Mouse (Mus musculus) thymus, adult 18-20 months (tissue): ENCODE measurements around the gene Keap1.
"Not testable (repeated sequence)": the region's sequence is repeated elsewhere in the genome, so short reads cannot be mapped to it uniquely, and the experiment has no call there.

Experiments used
- DNase-seq, 2 experiments: peaks; one replicate each; pipeline ENCODE4 v3.0.0; 2022; ENCODE audit warnings: mixed read lengths in 2 of 2

Gene Keap1

GRCm38 (mm10) chr9:21227342-21227741 lies 11.8 kb downstream of the Keap1 start:
- peak in 1 of 2 experiments; percentile 39 for DNase-seq

DNA sequence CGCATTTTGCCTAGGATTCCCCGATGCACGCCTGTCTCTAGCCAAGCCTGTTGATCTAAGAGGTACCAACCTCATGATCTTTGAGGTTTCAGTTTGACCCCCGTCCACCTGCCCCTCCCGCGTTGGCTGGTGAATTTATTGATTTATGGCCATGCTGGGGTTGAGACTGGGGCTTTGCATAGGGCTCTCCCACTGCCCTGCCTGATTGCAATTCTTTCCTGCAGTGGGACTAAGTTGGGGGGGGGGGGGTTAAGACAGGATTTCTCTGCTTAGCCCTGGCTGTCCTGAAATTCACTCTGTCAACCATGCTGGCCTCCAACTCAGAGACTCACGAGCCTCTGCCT lies 13.8 kb downstream of the Keap1 start:
- DNase-seq = no peak

DNA sequence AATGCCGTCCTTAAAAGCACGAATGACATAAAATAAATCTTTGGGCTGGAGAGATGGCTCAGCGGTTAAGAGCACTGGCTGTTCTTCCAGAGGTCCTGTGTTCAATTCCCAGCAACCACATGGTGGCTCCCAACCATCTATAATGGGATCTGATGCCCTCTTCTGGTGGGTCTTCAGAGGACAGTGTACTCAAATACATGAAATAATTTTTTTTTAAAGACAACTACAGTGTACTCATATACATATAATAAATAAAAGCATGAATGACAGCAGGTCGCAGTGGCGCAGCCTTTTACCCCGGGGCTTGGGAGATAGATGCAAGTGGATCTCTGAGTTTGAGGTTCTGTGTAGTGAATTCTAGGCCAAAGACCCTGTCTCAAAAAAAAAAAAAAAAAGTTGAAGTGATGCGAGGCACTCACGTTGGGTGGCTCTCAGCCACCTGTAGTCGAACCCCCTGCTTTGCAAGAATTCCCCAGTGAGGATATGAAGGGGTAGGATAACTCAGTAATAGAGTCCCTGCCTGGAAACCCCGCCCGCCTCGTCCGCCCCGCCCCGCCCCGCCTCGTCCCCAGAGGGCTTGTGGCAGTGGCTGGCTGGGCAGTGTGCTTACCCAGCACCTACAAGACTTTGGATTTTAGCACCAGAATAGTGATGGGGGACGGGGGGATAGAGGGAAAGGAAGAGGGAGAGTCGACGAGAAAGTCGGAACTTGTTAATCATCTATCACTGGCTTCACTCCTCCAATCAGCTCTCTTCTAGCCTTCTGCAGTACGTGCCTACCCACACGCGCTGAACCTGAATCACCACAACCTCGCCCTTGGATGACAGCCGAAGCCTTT lies 14.4 kb downstream of the Keap1 start:
- DNase-seq = no peak

DNA sequence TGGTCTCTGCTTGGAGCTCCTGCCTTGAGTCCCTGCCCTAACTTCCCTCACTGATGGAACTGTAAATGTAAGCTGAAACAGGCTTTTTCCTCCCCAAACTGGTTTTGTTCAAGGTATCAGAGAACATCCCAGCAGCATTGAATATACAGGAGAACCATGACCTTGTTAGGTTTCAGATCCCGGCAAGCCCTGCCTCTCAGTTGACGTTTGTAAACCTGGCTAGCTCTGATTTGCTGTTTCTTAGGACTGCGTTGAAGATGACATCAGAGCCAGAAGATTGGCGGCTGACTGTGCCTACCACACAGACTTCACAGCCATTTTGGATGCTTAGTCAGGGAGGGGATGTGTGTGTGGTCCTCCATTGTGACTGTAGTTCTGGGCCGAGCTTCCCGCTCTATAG lies 15.3 kb downstream of the Keap1 start:
- no peak for DNase-seq

DNA sequence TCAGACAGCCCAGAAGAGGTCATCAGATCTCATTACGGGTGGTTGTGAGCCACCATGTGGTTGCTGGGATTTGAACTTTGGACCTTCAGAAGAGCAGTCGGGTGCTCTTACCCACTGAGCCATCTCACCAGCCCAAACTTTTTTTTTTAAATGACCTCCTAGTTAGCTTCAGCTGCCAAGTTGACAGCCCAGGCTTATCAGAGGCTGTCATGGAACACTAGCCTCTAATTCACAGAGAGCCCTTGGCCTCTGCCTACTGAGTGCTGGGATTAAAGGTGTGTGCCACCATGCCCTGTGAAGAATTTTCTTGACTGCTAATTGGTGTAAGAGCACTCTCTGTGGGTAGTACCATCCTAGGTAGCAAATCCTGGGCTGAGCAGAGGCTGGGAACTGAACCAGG lies 15.7 kb downstream of the Keap1 start:
- DNase-seq = not testable (repeated sequence)

DNA sequence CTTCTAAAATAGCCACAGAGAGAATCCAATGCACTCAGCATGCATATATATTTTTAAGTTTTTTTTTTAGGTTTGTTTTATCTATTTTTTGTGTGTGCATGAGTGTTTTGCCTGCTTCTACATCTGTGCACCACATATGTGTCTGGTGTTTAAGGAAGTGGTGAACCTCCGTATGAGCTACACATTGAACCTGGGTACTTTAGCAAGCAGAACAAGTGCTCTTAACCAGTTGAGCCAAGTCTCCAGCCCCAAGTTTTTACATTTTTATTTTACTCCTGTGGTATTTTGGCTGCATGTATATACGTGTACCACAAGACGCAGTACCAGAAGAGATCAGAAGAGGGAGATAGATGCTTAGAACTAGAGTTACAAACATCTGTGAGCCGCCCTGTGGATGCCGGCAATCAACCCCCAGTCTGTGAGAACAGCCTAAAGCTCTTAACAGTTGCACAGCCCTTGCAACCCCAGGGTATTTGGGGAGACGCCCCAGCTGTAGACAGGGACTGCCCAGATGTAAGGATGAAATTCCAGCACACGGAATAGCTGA lies 17.7 kb downstream of the Keap1 start:
- no peak for DNase-seq

- DNase-seq = peak; percentile 85 to 89
Measured at GRCm38 (mm10) chr9:21220490-21221382, 18.4 kb downstream of the Keap1 start.

DNA sequence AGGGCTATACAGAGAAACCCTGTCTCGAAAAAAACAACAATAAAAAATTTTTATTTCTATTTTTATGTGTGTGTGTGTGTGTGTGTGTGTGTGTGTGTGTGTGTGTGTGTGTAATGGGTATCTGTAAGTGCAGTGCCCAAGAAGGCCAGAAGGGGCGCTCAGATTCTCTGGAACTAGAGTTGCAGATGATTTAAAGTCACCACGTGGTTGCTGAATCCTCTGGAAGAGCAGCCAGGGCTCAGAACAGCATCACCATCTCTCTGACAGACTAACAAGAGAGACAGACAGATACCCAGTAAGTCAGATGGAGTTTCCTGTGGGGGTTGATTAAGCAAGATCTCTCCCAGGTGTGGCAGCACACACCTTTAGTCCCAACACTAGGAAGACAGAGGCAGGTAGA lies 19.3 kb downstream of the Keap1 start:
- DNase-seq = no peak

DNA sequence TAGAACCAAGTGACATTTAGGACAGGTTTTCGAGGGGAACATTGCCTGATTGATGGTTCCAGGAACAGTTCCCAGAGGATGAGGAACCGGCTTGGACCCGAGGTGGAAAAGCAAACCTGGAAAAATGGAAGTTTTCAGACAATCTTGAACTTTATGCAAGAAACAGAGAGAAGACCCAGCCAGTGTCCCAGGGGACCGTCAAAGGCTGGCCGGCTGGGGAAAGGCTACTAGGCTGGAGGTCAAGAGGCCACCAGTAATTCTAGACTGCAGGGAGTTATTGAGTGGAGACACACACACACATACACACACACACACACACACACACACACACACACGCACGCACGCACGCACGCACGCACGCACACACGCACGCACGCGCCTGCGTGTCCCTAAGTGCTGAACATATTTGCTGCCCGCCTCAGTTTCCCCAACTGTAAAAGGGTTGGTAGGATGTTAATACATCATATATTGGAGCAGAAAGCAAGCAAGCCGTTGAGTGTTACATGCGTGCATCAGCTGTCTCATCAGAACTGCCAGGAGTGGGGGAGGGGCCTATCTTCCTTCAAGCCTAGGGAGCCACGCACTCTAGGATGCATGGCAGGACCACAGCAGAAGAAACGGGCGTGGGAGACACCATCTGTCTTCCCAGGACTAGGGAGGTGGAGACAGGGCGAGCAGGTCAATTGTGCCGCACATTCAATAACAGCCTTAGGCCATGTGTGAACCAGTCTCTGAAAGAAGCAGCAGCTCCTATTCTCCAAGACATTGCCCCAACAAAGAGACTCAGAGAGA lies 22.9 kb downstream of the Keap1 start:
- no peak for DNase-seq

DNA sequence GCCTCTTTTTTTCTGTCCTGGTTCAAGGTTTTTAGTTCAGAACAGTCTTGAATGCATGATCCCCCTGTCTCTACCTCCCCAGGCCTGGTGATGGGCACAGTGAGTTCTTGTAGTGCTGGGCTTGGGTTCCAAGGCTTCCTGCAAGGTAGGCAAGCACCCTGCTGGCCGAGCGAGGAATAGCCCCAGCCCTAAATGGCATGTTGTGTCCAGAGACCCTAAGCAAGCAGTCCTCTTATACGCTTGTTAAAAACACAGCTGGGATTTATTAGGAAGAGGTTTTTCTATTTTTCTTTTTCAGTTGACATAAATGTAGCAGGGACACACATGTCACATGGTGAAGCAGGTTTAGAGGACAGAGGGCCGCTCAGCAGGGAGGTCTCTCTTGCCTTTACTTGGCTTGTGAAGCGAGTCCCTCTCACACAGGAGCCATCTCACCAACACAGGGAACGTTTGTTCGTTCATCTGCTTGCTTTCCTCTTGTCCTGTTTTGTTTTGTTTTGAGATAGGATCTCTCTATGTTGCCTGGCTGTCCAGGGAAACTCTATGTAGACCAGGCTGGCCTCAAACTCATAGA lies 25.5 kb downstream of the Keap1 start:
- no peak for DNase-seq

GRCm38 (mm10) chr9:21211624-21212023 lies 27.5 kb downstream of the Keap1 start:
- no peak for DNase-seq

- no peak for DNase-seq
Measured at GRCm38 (mm10) chr9:21210821-21211220, 28.3 kb downstream of the Keap1 start.

DNA sequence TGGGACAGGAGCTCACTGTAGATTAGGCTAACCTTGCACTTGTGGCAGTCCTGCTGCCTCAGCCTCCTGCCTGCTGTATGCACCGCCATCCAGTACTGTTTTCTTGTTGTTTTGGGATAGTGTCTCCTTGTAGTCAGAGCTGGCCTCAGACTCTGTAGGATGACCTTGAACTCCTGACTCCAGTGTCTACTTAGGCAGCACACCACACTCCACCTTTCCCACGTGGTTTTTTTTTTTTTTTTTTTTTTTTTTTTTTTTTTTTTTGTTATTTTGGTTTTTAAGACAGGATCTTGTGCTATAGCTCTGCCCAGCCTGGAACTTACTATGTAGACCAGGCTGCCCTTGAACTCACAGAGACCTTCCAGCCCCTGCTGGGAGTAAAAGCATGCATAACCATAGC lies 30.5 kb downstream of the Keap1 start:
- DNase-seq = no peak

DNA sequence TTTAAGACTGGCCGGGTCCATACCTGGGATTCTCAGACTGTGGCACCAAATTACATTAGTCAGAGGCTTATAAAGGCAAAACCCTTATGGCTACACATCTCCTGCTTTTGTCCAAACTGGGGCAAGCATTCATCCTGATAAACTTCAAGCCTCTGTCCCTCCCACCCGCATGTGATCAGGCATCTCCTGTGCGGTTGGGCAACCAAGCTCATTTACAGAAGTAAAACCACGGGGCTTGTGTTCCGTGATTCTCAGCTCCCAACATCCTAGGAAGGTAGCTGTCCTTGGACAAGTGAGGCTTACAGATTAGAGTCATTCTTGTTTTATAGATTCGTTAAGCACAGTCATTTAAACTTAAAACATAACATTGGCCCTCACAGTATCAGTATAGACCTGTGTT lies 32.3 kb downstream of the Keap1 start:
- DNase-seq = no peak

DNA sequence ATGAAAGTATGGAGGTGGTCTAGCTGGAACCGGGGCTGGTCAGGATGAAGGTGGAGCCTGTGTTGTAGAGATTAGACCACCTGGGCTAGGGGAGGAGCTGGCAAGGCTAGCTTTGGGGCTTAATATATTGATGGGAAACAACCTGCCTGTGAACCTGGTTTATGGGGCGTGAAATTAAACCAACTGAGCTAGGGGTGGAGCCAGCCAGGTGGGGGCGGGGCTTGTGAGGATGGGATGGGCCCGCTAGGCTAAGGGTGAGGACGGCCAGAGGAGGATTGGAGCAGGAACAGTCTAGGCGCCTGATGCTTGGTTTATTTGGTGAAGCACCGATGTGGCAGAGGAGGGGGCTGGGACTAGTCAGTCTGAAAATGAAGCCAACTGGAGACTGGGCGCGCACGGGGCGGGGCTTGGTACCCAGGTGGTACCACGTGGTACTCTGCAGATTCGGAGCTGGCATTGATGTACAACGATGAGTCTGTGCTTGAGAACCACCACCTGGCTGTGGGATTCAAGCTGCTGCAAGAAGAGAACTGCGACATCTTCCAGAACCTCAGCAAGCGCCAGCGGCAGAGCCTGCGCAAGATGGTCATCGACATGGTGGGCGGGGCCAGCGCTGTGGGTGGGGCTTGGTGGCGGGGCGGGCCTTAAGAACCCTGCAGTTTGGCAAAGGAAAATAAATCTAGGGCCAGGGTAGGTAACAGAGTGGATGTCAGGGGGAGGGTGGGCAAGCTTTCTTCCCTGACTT lies 34.5 kb downstream of the Keap1 start:
- no peak for DNase-seq

DNA sequence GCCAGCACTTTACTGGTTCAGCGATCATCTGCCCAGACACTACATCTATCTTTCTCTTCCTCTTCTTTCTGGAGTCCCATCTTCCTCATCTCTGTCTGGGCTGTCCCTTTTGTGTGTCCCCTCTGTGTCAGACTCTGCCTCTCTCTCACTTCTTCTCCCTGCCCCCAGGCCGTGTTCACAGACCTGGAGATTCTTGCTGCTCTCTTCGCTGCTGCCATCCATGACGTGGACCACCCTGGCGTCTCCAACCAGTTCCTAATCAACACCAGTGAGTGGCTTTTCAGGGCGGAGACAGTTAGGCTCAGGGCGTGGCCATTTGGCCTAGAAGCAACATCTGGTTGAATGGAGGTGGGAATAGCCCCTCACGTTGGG lies 35.0 kb downstream of the Keap1 start:
- no peak for DNase-seq

- no peak for DNase-seq
Measured at GRCm38 (mm10) chr9:21198960-21199359, 40.2 kb downstream of the Keap1 start.

DNA sequence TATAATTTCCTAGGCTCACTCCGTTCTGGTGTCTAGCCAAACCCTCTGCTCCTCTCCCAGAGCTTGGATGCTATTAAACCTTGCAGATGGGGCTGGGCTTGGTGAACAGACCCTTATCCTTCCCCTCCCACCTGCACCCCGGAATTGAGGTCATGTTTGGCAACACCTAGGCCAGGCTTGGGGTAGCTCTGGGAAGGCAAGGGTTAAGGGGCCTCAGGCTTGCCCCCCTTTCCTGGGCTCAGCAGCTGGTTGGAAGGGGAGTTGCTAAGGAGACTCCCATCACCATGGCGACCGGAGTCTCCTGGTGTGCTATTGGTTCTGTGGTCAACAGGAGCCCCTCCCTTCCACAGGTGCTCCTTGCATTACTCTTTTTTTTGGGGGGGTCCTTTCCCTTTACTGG lies 41.2 kb downstream of the Keap1 start:
- DNase-seq = no peak

DNA sequence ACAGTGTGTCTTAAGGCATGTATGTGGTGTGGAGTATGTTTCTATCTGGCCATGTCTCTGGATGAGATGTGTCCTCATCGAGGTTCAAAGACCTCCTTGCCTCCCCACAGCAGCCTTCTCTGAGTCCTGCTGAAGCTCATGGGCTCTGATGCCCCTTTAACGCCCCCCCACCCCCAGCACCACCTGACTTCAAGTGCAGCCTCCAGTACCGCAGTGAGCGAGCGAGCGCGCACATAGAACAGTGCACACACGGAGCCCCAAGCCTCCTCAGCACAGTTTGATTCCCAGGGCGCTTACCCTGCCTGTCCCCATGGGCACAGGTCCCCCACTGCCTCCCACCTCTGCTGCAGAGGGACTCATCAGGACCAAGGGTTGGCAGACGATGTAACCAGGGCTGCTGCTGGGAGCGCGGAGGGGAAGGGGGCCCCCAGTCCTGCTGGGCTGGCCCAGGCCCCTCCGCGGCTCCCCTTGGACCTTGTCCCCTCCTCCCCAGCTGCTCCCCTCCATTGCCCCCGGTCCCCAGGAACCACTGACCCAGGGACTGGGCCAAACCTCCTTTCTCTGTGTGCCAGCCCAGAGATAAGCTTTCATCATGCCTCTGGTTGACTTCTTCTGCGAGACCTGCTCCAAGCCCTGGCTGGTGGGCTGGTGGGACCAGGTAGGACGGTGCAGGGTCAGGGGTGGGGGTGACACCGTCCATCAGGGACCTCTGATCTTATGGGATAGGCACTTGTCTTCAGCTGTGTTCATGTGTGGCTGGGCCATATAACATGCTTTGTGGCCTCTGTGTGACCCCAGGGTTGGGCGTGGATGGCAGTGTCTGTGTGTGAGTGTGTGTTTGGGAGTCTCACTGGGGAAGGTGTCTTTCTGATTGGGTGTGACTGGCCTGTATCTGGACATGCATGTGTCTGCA lies 42.4 kb downstream of the Keap1 start:
- DNase-seq = no peak

DNA sequence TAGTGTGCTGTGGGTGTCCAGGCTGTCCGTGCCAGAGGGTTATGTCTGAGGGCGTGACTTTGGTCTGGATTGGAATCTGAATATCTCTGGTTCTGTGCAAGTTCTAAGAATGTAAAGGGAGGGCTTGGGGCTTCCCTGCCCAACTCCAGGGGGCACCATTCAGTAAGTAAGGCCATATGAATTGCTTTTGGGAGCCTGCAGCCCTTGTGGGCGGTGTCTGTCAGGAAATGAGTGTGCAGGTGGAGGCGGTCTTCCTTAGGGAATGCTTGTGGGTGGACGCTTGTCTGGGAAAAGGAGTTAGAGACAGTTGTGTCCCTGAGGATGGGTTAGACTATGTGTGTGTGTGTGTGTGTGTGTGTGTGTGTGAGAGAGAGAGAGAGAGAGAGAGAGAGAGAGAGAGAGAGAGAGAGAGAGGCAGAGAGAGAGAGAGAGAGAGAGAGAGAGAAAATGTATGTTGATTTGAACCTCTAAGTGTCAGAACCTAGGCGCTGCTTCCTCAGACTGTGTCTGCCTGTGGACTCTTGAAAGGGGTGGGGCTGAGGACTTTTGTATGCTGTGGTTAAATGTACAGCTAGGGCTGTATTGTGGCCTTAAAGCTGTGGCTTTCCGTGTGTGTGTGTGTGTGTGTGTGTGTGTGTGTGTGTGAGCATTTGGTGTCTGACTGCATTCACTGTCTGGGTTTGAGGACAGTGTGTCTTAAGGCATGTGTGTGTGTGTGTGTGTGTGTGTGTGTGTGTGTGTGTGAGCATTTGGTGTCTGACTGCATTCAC lies 43.2 kb downstream of the Keap1 start:
- DNase-seq = not testable (repeated sequence)
